In genomic region chrX:167149400-167149799, GRCm38 (mm10) we compare ENCODE assay signal across 26 mouse cellular contexts. TPM values are rescaled to one million over a fixed set of nuclear protein-coding genes. Genes with fewer than 3 reads are reported as not detected.
DNase-seq lines count a peak whose midpoint lies in the region; ATAC-seq and TF ChIP-seq lines count a peak whose summit lies in the region.
"Had no signal": no experiment of that assay in that cellular context is flagged by ENCODE, and none has a peak within 500 bp of the region (broad histone marks: within the 10 kb centered on the region; RNA-seq: fewer than 3 reads in every experiment).

No protein-coding gene starts in this region.

- H3K27ac ChIP-seq in forebrain, postnatal 0 days (ENCODE audit: low read depth, low read length), result no peak overlapping the region
- no peak overlapping the region for H3K27ac ChIP-seq in forebrain, embryonic 11.5 days (ENCODE audit: low read depth, low read length)
- peak overlapping the region; percentile 48; the same call in 1 of the 2 replicates for H3K27ac ChIP-seq in layer of hippocampus, adult 2 months
- H3K27ac ChIP-seq: embryonic facial prominence, embryonic 12.5 days; embryonic facial prominence, embryonic 15.5 days; forebrain, embryonic 12.5 days; forebrain, embryonic 15.5 days; heart, adult 2 months; heart, embryonic 10.5 days; heart, embryonic 13.5 days; hindbrain, embryonic 14.5 days; hindbrain, postnatal 0 days had no signal

- H3K9ac ChIP-seq in forebrain, postnatal 0 days, result no peak overlapping the region
- H3K9ac ChIP-seq in forebrain, embryonic 11.5 days (ENCODE audit: low read length), result no peak overlapping the region
- H3K9ac ChIP-seq: embryonic facial prominence, embryonic 12.5 days; embryonic facial prominence, embryonic 15.5 days; forebrain, embryonic 12.5 days; forebrain, embryonic 15.5 days; heart, embryonic 13.5 days; hindbrain, embryonic 14.5 days had no signal

- no peaks in the 10 kb centered on the region for H3K36me3 ChIP-seq in forebrain, postnatal 0 days (ENCODE audit: insufficient read depth)
- H3K36me3 ChIP-seq in forebrain, embryonic 11.5 days (ENCODE audit: control insufficient read depth, insufficient read depth, low read length), result no peaks in the 10 kb centered on the region
- H3K36me3 ChIP-seq: embryonic facial prominence, embryonic 12.5 days; embryonic facial prominence, embryonic 15.5 days; forebrain, embryonic 12.5 days; forebrain, embryonic 15.5 days; heart, embryonic 10.5 days; heart, embryonic 13.5 days had no signal

- no peaks in the 10 kb centered on the region for H3K4me1 ChIP-seq in forebrain, postnatal 0 days (ENCODE audit: insufficient read depth)
- no peaks in the 10 kb centered on the region for H3K4me1 ChIP-seq in forebrain, embryonic 11.5 days (replicated peaks; ENCODE audit: control insufficient read depth, insufficient read depth, low read length)
- H3K4me1 ChIP-seq: embryonic facial prominence, embryonic 12.5 days; embryonic facial prominence, embryonic 15.5 days; forebrain, embryonic 15.5 days; heart, embryonic 10.5 days had no signal

- TF ChIP-seq CTCF in forebrain, postnatal 0 days (IDR thresholded peaks at IDR 0.05; ENCODE audit: low read depth), result no peak
- no peak for TF ChIP-seq CTCF in layer of hippocampus, adult 2 months (conservative IDR thresholded peaks at IDR 0.05)

- no peak overlapping the region for H3K4me3 ChIP-seq in forebrain, postnatal 0 days (ENCODE audit: low read depth, low read length)
- H3K4me3 ChIP-seq in forebrain, embryonic 11.5 days (ENCODE audit: low read depth, low read length), result no peak overlapping the region
- no peak overlapping the region for H3K4me3 ChIP-seq in layer of hippocampus, adult 2 months
- H3K4me3 ChIP-seq: embryonic facial prominence, embryonic 12.5 days; embryonic facial prominence, embryonic 15.5 days; forebrain, embryonic 12.5 days; forebrain, embryonic 15.5 days; heart, adult 2 months; heart, embryonic 10.5 days; heart, embryonic 13.5 days had no signal

- H3K27me3 ChIP-seq in forebrain, postnatal 0 days (ENCODE audit: insufficient read depth, low read length), result no peaks in the 10 kb centered on the region
- peaks cover 10% of the 10 kb centered on the region; the same call in 1 of the 2 replicates for H3K27me3 ChIP-seq in forebrain, embryonic 11.5 days (ENCODE audit: control insufficient read depth, insufficient read depth, low read length)
- H3K27me3 ChIP-seq: forebrain, embryonic 15.5 days had no signal

- 86% methylated on average over 4 of the region's 4 CpGs for WGBS in forebrain, postnatal 0 days
- 92% methylated on average over 4 of the region's 4 CpGs for WGBS in forebrain, embryonic 11.5 days

- peak; percentile 62 for ATAC-seq in forebrain, postnatal 0 days
- ATAC-seq in forebrain, embryonic 11.5 days (replicated peaks; ENCODE audit: low FRiP score), result no peak
- ATAC-seq: activated CD4-positive, CD25-positive, alpha-beta regulatory T cell, adult 4 months; forebrain, embryonic 15.5 days; hindbrain, postnatal 0 days; inflammation-experienced regulatory T-cells, adult 6 months had no signal

- DNase-seq in forebrain, postnatal 0 days, result no peak
- no peak for DNase-seq in forebrain, embryonic 11.5 days (ENCODE audit: low spot score)
- DNase-seq in layer of hippocampus, adult 2 months (ENCODE audit: low spot score in 2 of 2), result peak; percentile 23 to 36
- no peak for DNase-seq in layer of hippocampus, adult 11-12 months (ENCODE audit: low spot score)
- peak; percentile 20 for DNase-seq in right cerebral cortex, adult 18-20 months
- no peak for DNase-seq in right cerebral cortex, postnatal 4 days
- DNase-seq: adrenal gland, postnatal 10 days; adrenal gland, postnatal 36 days; cerebellum, adult 11 months; cerebellum, adult 2 months; cerebellum, adult 9-11 months; cerebellum, postnatal 25 days; gastrocnemius, postnatal 25 days; heart, adult 2 months; heart, postnatal 14 days; heart, postnatal 4 days had no signal

- H3K4me2 ChIP-seq in forebrain, postnatal 0 days (ENCODE audit: low read depth), result no peak overlapping the region
- H3K4me2 ChIP-seq in forebrain, embryonic 11.5 days (ENCODE audit: low read depth, low read length, severe bottlenecking), result no peak overlapping the region
- H3K4me2 ChIP-seq: embryonic facial prominence, embryonic 12.5 days; embryonic facial prominence, embryonic 15.5 days; forebrain, embryonic 12.5 days; forebrain, embryonic 15.5 days; heart, embryonic 13.5 days; hindbrain, embryonic 14.5 days had no signal

- no peaks in the 10 kb centered on the region for H3K9me3 ChIP-seq in forebrain, postnatal 0 days (ENCODE audit: low read length)
- no peaks in the 10 kb centered on the region for H3K9me3 ChIP-seq in forebrain, embryonic 11.5 days (ENCODE audit: control insufficient read depth, low read length)
- H3K9me3 ChIP-seq: embryonic facial prominence, embryonic 12.5 days; embryonic facial prominence, embryonic 15.5 days; forebrain, embryonic 12.5 days; forebrain, embryonic 15.5 days; heart, embryonic 10.5 days; heart, embryonic 13.5 days had no signal

RNA-seq across cellular contexts. Expression of gene Tmsb4x, which starts 59.7 kb away (rescaled TPM):
- 2,260 and 3,868 TPM in 2 replicates for total RNA-seq in forebrain, postnatal 0 days (2014; rRNA removed)
- 5,725 and 7,393 TPM in 2 replicates for polyA plus RNA-seq in forebrain, postnatal 0 days (2015; fragmentation: Nextera tagmentation; extraction: Ambion mirVana)
- 3,887 and 4,316 TPM in 2 replicates for polyA plus RNA-seq in forebrain, embryonic 11.5 days (2014; fragmentation: Nextera tagmentation; extraction: Ambion mirVana)
- 1,000 to 10,000 TPM; 1,652 to 1,714 TPM for total RNA-seq in layer of hippocampus, adult 2 months (2021)

Comparison
In these comparisons a context has a peak if more than half of its experiments do, and no peak if none do; other contexts are left out.
1. DNase-seq: peak in layer of hippocampus, adult 2 months (2 of 2) and right cerebral cortex, adult 18-20 months (single experiment); none in forebrain, postnatal 0 days (single experiment), forebrain, embryonic 11.5 days (single experiment), layer of hippocampus, adult 11-12 months (single experiment) and right cerebral cortex, postnatal 4 days (single experiment).